Mouse (Mus musculus) ES-E14 (cell line): ENCODE results near the gene Chd5.

Experiments used
- MAFK ChIP-seq: IDR thresholded peaks from 2 replicates; pipeline ENCODE4 v1.6.1; 2014; ENCODE audit warnings: mild to moderate bottlenecking, low read depth, low read length, inconsistent platforms; ENCODE audit not compliant: insufficient read depth
- ZC3H11A ChIP-seq: IDR thresholded peaks from 2 replicates; pipeline ENCODE4 v1.6.1; 2012; ENCODE audit warnings: low read depth, mild to moderate bottlenecking, inconsistent platforms, low read length, borderline replicate concordance

DNA sequence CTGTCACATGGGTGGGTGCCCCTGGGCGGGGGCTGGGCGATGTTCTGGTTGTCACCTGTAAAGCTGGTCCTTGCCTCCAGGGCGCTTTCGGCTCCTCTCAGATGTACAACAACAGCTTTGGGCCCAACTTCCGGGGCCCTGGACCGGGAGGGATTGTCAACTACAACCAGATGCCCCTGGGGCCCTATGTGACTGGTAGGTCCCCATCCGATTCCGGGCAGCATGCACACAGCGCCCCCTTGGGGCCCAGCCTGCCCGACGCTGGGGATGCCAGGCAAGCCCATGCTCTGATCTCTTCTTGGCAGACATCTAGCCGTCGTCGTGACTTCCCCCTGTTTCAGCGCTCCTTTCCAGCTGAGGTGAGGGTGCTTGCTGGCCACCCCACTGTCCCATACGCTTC, 47.2 kb downstream of the Chd5 start:
- TF ChIP-seq MAFK (no peak), ZC3H11A (no peak)
